Mouse (Mus musculus) bone marrow macrophage, adult 2 months (primary cell): ENCODE results near the gene Nmu. TPM values are rescaled to one million over a fixed set of nuclear protein-coding genes. Genes with fewer than 3 reads are reported as not detected.

ENCODE experiments used
- H3K27ac ChIP-seq: 2 replicates; pipeline ENCODE4 v1.5.1; 2012; ENCODE audit warnings: low read depth, low read length; ENCODE audit not compliant: insufficient read depth
- H3K4me1 ChIP-seq: 2 replicates; pipeline ENCODE4 v1.6.1; 2012; ENCODE audit warnings: low read length; ENCODE audit not compliant: control insufficient read depth, insufficient read depth
- H3K4me3 ChIP-seq: 2 replicates; pipeline ENCODE4 v1.5.1; 2012; ENCODE audit warnings: mild to moderate bottlenecking, low read length, moderate library complexity; ENCODE audit not compliant: insufficient read depth
- CTCF ChIP-seq: IDR thresholded peaks from 2 replicates; pipeline ENCODE4 v1.5.1; 2012; ENCODE audit warnings: low read depth, mild to moderate bottlenecking, low read length, moderate library complexity
- POLR2A ChIP-seq: IDR thresholded peaks from 2 replicates; pipeline ENCODE4 v1.6.1; 2012; ENCODE audit warnings: mild to moderate bottlenecking, low read depth, low read length, borderline replicate concordance
- polyA plus RNA-seq: library from polyadenylated mRNA; stranded (reverse); fragments of >200 nt; gene quantifications from 2 replicates; pipeline ENCODE4 v1.2.4, GENCODE M21; 2012; ENCODE audit not compliant: missing spikeins, insufficient read depth, insufficient read length

Nmu gene
- polyA plus RNA-seq, 1 experiment: not detected

GRCm38 (mm10) chr5:76288256-76288655, 75.3 kb downstream of the Nmu start:
- H3K4me3 ChIP-seq: no peak overlapping the region
- no peak overlapping the region for H3K27ac ChIP-seq
- TF ChIP-seq CTCF (no peak), POLR2A (no peak)
- peaks cover 4% of the 10 kb centered on the region; the same call in 1 of the 2 replicates for H3K4me1 ChIP-seq

- Histone ChIP-seq H3K4me1 (peaks cover 4% of the 10 kb centered on the region; the same call in 1 of the 2 replicates), H3K27ac (no peak overlapping the region), H3K4me3 (no peak overlapping the region)
- no peak for TF ChIP-seq POLR2A
- no peak for TF ChIP-seq CTCF
Observed at GRCm38 (mm10) chr5:76287062-76287461, 76.5 kb downstream of the Nmu start.

DNA sequence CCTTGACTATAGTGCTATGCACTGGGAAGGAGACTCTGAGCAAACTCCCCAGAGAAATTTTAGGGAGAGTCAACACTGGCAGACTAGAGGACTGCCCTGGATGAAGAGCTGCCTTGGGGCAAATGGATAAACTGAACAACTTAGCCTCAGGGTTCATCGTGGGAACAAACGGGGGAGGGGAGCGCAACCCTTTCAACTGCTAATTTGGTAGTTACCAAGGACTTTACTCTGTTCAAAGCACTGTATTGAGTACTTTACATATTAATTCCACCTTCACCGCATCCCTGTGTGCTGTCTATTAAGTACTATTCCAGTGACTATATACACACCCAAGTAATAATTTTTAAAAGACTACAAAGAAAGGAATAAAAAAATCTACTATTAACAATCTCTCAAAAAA, 77.9 kb downstream of the Nmu start:
- no peak overlapping the region for H3K27ac ChIP-seq

GRCm38 (mm10) chr5:76283890-76284289, 79.7 kb downstream of the Nmu start:
- H3K27ac ChIP-seq: no peak overlapping the region
- TF ChIP-seq POLR2A: no peak
- TF ChIP-seq CTCF: no peak
- H3K4me3 ChIP-seq: no peak overlapping the region
- peaks cover 8% of the 10 kb centered on the region for H3K4me1 ChIP-seq

More for the DNA sequence above, 77.9 kb downstream of the Nmu start:
- Histone ChIP-seq H3K4me3 (no peak overlapping the region), H3K4me1 (peaks cover 7% of the 10 kb centered on the region)
- TF ChIP-seq POLR2A (no peak), CTCF (no peak)

Other genes starting within 250 kb of the Nmu start
- 57.3 and 60.0 TPM in 2 replicates for gene Srd5a3, start 223.5 kb downstream of the Nmu start, polyA plus RNA-seq
- gene Tmem165, start 179.9 kb downstream of the Nmu start, polyA plus RNA-seq: 56.9 and 60.9 TPM in 2 replicates
- 15.4 and 16.0 TPM in 2 replicates for gene Clock, start 59.0 kb downstream of the Nmu start, polyA plus RNA-seq
- gene Pdcl2, start 32.6 kb downstream of the Nmu start, polyA plus RNA-seq: not detected in 2 replicates
- gene Gm7271, start 120.3 kb upstream of the Nmu start, polyA plus RNA-seq: not detected in 2 replicates
- gene Exoc1, start 165.5 kb upstream of the Nmu start, polyA plus RNA-seq: 48.8 and 57.5 TPM in 2 replicates
- gene Cep135, start 224.9 kb upstream of the Nmu start, polyA plus RNA-seq: 8.7 and 9.2 TPM in 2 replicates